Mouse (Mus musculus) liver, adult 2 months (tissue): ENCODE measurements around the gene Ccdc130. TPM values are rescaled to one million over a fixed set of nuclear protein-coding genes. Genes with fewer than 3 reads are reported as not detected.

Source experiments
- DNase-seq: peaks from one replicate; pipeline ENCODE4 v3.0.0-alpha.2; 2011; ENCODE audit warnings: low read depth, low spot score; ENCODE audit errors: extremely low read depth
- H3K27ac ChIP-seq: fragments of 200-500 bp; replicated peaks from 2 replicates; pipeline ENCODE4 v1.5.1; 2012; ENCODE audit warnings: low read depth, mild to moderate bottlenecking, control low read depth, inconsistent platforms, low read length; ENCODE audit not compliant: insufficient read depth
- H3K27me3 ChIP-seq: fragments of 200-500 bp; 2 replicates; pipeline ENCODE4 v1.6.1; 2012; ENCODE audit warnings: mild to moderate bottlenecking, moderate library complexity, low read length, inconsistent platforms; ENCODE audit not compliant: control insufficient read depth, insufficient read depth
- H3K36me3 ChIP-seq: fragments of 200-500 bp; 2 replicates; pipeline ENCODE4 v1.6.1; 2012; ENCODE audit warnings: low read length, inconsistent platforms; ENCODE audit not compliant: control insufficient read depth, insufficient read depth
- H3K4me1 ChIP-seq: fragments of 200-500 bp; 2 replicates; pipeline ENCODE4 v1.6.1; 2011; ENCODE audit warnings: low read length; ENCODE audit not compliant: control insufficient read depth, insufficient read depth
- H3K4me3 ChIP-seq: fragments of 200-500 bp; 2 replicates; pipeline ENCODE4 v1.5.1; 2011; ENCODE audit warnings: low read depth, mild to moderate bottlenecking, control low read depth, low read length, moderate library complexity; ENCODE audit not compliant: insufficient read depth
- H3K79me2 ChIP-seq: fragments of 200-500 bp; 2 replicates; pipeline ENCODE4 v1.6.1; 2012; ENCODE audit warnings: inconsistent platforms, mild to moderate bottlenecking, low read length, moderate library complexity; ENCODE audit not compliant: control insufficient read depth, insufficient read depth
- H3K9ac ChIP-seq: fragments of 200-500 bp; 2 replicates; pipeline ENCODE4 v1.6.1; 2012; ENCODE audit warnings: low read depth, mild to moderate bottlenecking, control low read depth, inconsistent platforms, low read length
- CTCF ChIP-seq: fragments of 200-500 bp; IDR thresholded peaks from 2 replicates; pipeline ENCODE4 v1.5.1; 2011; ENCODE audit warnings: low read depth, low read length, control low read depth
- POLR2A ChIP-seq: fragments of 200-500 bp; IDR thresholded peaks from 2 replicates; pipeline ENCODE4 v1.6.1; 2011; ENCODE audit warnings: low read length, control low read depth; ENCODE audit not compliant: insufficient read depth; ENCODE audit errors: extremely low read depth
- WGBS: fragments of 180-500 bp; shearing (Covaris S2); methylation state at CpG from one replicate; pipeline ENCODE4 v1.1.7; 2018; 5-methylcytosine and 5-hydroxymethylcytosine counted together
- polyA plus RNA-seq: library from polyadenylated mRNA; depleted of rRNA; stranded (reverse); fragments of >200 nt; gene quantifications from 2 replicates; pipeline ENCODE4 v1.2.3, GENCODE M21; 2012
- total RNA-seq: library from RNA; depleted of rRNA; stranded (reverse); fragments of >200 nt; gene quantifications from 2 replicates; pipeline ENCODE4 v1.2.3, GENCODE M21; 2014

Ccdc130 gene
- total and polyA plus RNA-seq, 2 experiments: 2.3 to 8.7 TPM

DNA sequence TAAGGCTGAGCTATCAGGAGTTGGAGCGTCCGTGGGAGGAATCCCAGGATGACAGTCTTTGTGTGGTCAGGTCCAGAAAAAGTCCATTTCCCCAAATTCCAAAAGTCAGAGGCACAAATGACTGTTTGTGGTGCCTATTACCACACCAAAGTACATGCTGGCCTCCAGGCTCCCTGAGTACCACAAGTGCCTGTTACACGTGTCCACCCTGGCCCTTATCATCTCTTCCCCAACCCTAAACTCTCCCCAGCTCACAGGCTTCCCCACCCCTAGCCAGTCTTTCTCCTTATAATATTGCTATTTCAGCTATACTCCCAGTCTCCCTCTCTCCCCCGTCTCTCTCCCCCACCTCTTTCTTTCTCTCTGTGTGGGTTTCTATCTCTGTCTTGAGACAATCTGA, 2.1 kb upstream of the Ccdc130 start:
- Histone ChIP-seq H3K9ac (no peak overlapping the region), H3K27ac (no peak overlapping the region), H3K79me2 (no peaks in the 10 kb centered on the region), H3K36me3 (no peaks in the 10 kb centered on the region), H3K4me3 (no peak overlapping the region), H3K4me1 (peaks cover 3% of the 10 kb centered on the region), H3K27me3 (no peaks in the 10 kb centered on the region)
- TF ChIP-seq CTCF (no peak), POLR2A (no peak)
- 88% methylated on average over 4 of the region's 4 CpGs for WGBS
- DNase-seq: no peak

DNA sequence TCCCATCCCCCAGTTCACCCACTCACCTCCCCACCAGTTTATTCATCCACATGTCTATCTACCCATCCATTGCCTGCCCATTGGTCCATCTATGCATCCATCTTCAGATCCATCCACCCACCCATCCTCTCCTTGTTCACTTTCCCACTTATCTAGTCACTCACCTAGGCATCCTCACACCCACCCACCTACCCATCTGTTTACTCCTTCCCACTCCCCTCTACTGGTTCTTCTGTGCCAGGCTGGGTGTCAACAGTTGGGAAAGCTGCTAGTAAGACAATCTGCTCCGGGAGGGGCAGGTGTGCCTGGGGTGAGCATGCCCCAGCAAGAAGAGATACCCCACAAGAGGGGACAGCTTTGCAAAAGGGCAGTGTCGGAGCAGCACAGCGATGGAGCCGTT, 9.1 kb downstream of the Ccdc130 start:
- TF ChIP-seq POLR2A (no peak), CTCF (no peak)

DNA sequence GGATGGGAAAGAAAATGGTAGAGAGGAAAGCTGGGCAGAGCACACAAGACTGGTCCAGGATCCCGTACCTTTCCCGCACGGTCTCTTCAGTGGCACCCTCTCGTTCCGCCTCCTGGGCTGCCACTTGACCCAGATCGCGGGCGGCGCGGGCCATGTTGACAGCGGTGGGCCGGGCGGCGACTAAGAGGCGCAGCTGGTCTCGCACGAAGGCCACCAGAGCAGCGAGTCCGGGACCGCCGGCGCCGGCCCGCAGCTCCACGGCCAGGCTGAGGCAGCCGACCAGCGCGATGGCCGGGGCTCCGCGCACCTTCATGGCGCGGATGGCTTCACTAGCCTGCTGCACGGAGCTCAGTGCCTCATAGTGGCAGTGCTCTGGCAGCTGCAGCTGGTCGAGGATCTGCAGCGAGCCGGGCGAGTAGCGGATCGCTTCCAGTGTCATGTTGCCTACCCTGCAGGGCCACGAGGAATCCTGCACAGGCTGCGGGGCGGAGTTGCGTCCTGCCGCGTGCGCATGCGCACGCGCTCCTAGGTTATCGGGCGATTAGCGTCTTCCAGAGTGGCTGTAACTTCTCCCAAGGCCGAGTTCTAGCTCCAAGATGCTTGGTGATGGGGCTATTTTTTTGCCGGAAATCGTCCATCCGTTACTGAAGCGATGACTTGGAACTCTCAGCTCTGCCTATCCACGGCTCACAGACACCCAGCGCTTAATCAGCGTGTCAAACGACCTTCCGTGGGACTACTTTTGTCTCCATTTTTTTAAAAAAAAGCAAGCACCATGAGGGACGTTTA, 13.2 kb downstream of the Ccdc130 start, which contains the start of gene Mri1:
TSS of gene Mri1 (minus strand) at position 505 of the 789 bp plus-strand sequence.
- WGBS: under 1% methylated on average over 64 of the region's 64 CpGs
- peaks cover 11% of the 10 kb centered on the region; the same call in 1 of the 2 replicates for H3K36me3 ChIP-seq

More for the DNA sequence above, 9.1 kb downstream of the Ccdc130 start:
- Histone ChIP-seq H3K9ac (no peak overlapping the region), H3K27me3 (no peaks in the 10 kb centered on the region), H3K36me3 (no peaks in the 10 kb centered on the region; the same call in 1 of the 2 replicates), H3K4me1 (peaks cover 2% of the 10 kb centered on the region), H3K4me3 (no peak overlapping the region), H3K27ac (no peak overlapping the region), H3K79me2 (peaks cover 1% of the 10 kb centered on the region; the same call in 1 of the 2 replicates)
- WGBS: 92% methylated on average over 4 of the region's 4 CpGs
- DNase-seq: no peak

DNA sequence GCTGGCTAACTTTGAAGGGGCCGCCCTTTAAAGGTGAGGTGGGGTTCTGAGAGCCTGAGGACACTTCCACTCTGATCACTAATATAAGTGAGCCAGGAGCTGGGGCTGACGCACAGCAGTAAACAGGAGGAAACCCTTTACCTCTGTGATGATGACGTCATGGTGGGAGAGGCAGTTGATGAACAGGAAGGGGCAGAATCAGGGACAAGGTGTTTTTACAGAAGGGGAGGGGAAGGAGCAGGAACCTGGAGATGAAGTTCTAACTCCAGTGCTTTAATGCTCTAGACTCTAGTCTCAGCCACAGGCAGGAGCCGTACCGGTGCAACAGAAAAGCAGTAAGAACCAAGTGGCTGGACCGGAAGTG, 13.7 kb downstream of the Ccdc130 start:
- TF ChIP-seq CTCF (no peak), POLR2A (no peak)
- DNase-seq: peak; percentile 54
- Histone ChIP-seq H3K4me3 (peak overlapping the region; percentile 88), H3K27ac (peak overlapping the region; percentile 80), H3K36me3 (peaks cover 14% of the 10 kb centered on the region; the same call in 1 of the 2 replicates), H3K9ac (peak overlapping the region; percentile 90), H3K27me3 (no peaks in the 10 kb centered on the region), H3K79me2 (peaks cover 3% of the 10 kb centered on the region; the same call in 1 of the 2 replicates), H3K4me1 (peaks cover 2% of the 10 kb centered on the region)
- 10% methylated on average over 6 of the region's 6 CpGs for WGBS

More for the DNA sequence above, 13.2 kb downstream of the Ccdc130 start, which contains the start of gene Mri1:
- Histone ChIP-seq H3K79me2 (peaks cover 3% of the 10 kb centered on the region; the same call in 1 of the 2 replicates), H3K27me3 (no peaks in the 10 kb centered on the region), H3K4me1 (peaks cover 2% of the 10 kb centered on the region), H3K27ac (peak within 1 kb of the TSS; percentile 80), H3K4me3 (peak within 1 kb of the TSS; percentile 88), H3K9ac (peak within 1 kb of the TSS; percentile 90)
- peak; percentile 79 for DNase-seq
- TF ChIP-seq POLR2A: peak; percentile 76; the same call in 1 of the 2 replicates
- no peak for TF ChIP-seq CTCF

DNA sequence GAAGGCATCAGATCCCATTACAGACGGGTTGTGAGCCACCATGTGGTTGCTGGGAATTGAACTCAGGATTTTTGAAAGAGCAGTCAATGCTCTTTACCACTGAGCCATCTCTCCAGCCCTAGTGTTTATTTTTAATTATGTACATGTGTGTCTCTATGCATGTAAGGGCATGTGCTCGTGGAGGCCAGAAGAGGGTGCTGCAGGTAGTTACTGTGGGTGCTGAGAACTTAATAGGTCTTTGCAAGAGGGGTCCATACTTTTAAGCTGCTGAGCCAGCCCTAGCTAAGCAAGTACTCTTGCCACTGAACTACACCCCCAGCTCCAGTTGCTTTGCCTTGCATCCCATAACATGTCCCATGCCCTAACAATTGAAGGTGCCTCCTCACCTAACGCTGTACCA, 14.3 kb downstream of the Ccdc130 start:
- no peak for DNase-seq
- Histone ChIP-seq H3K4me1 (peaks cover 2% of the 10 kb centered on the region), H3K36me3 (peaks cover 16% of the 10 kb centered on the region; the same call in 1 of the 2 replicates), H3K9ac (peak overlapping the region; percentile 90; the same call in 1 of the 2 replicates), H3K27ac (no peak overlapping the region), H3K27me3 (no peaks in the 10 kb centered on the region), H3K79me2 (peaks cover 3% of the 10 kb centered on the region; the same call in 1 of the 2 replicates), H3K4me3 (peak overlapping the region; percentile 88; the same call in 1 of the 2 replicates)
- 89% methylated on average over 3 of the region's 3 CpGs for WGBS
- no peak for TF ChIP-seq CTCF
- TF ChIP-seq POLR2A: no peak
